Mouse (Mus musculus) kidney, adult 11 months (tissue): ENCODE measurements around the gene Mfsd12.
A peak's percentile ranks its signal among the peaks of the same experiment; 100 is the strongest.

ENCODE experiments used
- DNase-seq: peaks from one replicate; pipeline ENCODE4 v3.0.0; 2022

The Mfsd12 gene

GRCm38 (mm10) chr10:81383802-81384604 is 26.7 kb downstream of the Mfsd12 start, which contains the start of the genes Dohh and Gm48551:
Gene Dohh (plus strand): TSS chr10:81384428.
Gene Gm48551 (plus strand): TSS chr10:81384466.
- peak; percentile 98 for DNase-seq

GRCm38 (mm10) chr10:81384605-81384982 is 27.3 kb downstream of the Mfsd12 start:
- DNase-seq: no peak

- DNase-seq: no peak
Observed at GRCm38 (mm10) chr10:81385603-81386306, 28.5 kb downstream of the Mfsd12 start.

- no peak for DNase-seq
Observed at GRCm38 (mm10) chr10:81387716-81388115, 30.4 kb downstream of the Mfsd12 start.

- DNase-seq: no peak
Observed at GRCm38 (mm10) chr10:81388505-81389055, 31.3 kb downstream of the Mfsd12 start, which contains the start of gene Gm48552. Gene Gm48552 (plus strand): TSS chr10:81389005.

GRCm38 (mm10) chr10:81389373-81389772 is 32.1 kb downstream of the Mfsd12 start:
- DNase-seq: peak; percentile 66

- peak; percentile 51 for DNase-seq
Observed at GRCm38 (mm10) chr10:81389801-81390677, 32.7 kb downstream of the Mfsd12 start.

- DNase-seq: no peak
Observed at GRCm38 (mm10) chr10:81390678-81390965, 33.3 kb downstream of the Mfsd12 start.

- DNase-seq: no peak
Observed at GRCm38 (mm10) chr10:81392270-81392669, 35.0 kb downstream of the Mfsd12 start.

GRCm38 (mm10) chr10:81392781-81393185 is 35.5 kb downstream of the Mfsd12 start, which contains the start of gene Smim24:
Gene Smim24 (plus strand): TSS chr10:81393051.
- peak; percentile 90 for DNase-seq

GRCm38 (mm10) chr10:81393456-81394063 is 36.3 kb downstream of the Mfsd12 start:
- no peak for DNase-seq

GRCm38 (mm10) chr10:81395127-81395526 is 37.8 kb downstream of the Mfsd12 start:
- DNase-seq: peak; percentile 61

GRCm38 (mm10) chr10:81395865-81396264 is 38.6 kb downstream of the Mfsd12 start:
- no peak for DNase-seq

- DNase-seq: no peak
Observed at GRCm38 (mm10) chr10:81396749-81397148, 39.5 kb downstream of the Mfsd12 start.

- DNase-seq: no peak
Observed at GRCm38 (mm10) chr10:81399296-81399695, 42.0 kb downstream of the Mfsd12 start.

- no peak for DNase-seq
Observed at GRCm38 (mm10) chr10:81399798-81400308, 42.6 kb downstream of the Mfsd12 start.

- DNase-seq: no peak
Observed at GRCm38 (mm10) chr10:81400371-81401204, 43.3 kb downstream of the Mfsd12 start.

GRCm38 (mm10) chr10:81401205-81401520 is 43.9 kb downstream of the Mfsd12 start:
- no peak for DNase-seq

GRCm38 (mm10) chr10:81401521-81402226 is 44.4 kb downstream of the Mfsd12 start:
- DNase-seq: peak; percentile 78

- no peak for DNase-seq
Observed at GRCm38 (mm10) chr10:81402227-81402765, 45.0 kb downstream of the Mfsd12 start.
